Mouse (Mus musculus): ENCODE data around the gene Rassf3.

The Rassf3 gene

DNA sequence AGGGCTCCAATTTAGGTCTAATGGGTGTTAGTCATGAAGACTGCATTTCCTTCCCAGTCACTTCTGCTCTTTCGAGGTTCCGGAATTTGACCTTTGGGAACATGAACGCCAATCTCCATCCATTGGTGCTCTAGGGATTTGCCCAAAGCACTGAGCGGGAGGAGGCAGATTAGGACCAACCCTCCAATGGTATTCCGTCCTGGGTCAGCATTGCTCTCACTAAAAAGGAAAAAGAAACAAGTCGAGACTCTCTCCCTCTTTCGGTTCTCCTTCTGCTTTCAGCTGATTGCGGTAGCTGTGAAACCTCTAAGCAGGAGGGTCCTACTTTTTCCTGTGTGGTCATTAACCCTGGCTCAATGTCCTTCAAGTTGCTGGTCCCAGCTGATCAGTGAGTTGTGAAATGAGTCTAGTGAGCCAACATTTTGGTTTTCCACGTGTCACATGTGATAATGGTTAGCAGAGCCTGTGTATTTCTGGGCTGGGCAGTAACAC, 110.3 kb downstream of the Rassf3 start:
- DNase-seq (ENCODE audit: low spot score in 2 of 2), result no peak

- DNase-seq (ENCODE audit: low spot score in 2 of 2), result peak; percentile 65 to 81
Observed at GRCm38 (mm10) chr10:121364801-121365564, 111.2 kb downstream of the Rassf3 start, which contains the start of gene Gns. Gene Gns, plus strand, starts transcription at chr10:121365090.

- no peak for DNase-seq (ENCODE audit: low spot score in 2 of 2)
Observed at GRCm38 (mm10) chr10:121364306-121364705, 111.8 kb downstream of the Rassf3 start.

DNA sequence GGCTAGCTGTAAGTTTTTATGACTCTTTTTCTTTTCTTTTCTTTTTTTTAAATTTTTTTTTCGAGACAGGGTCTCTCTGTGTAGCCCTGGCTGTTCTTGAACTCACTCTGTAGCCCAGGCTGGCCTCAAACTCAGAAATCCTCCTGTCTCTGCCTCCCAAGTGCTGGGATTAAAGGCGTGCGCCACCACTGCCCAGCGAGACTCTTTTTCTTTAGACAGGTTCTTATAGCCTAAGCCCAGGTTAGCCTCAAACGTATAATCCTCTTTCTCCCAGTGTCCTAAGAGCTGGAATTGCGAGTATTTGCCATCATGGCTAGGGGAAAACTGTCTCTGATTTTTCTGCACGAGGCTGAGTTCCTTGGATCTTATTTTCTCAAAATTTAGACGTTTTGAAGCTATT, 112.9 kb downstream of the Rassf3 start:
- DNase-seq (ENCODE audit: low spot score in 2 of 2), result no peak

- DNase-seq (ENCODE audit: low spot score in 2 of 2), result no peak
Observed at GRCm38 (mm10) chr10:121360358-121360757, 115.8 kb downstream of the Rassf3 start.
